In the genomic region with DNA sequence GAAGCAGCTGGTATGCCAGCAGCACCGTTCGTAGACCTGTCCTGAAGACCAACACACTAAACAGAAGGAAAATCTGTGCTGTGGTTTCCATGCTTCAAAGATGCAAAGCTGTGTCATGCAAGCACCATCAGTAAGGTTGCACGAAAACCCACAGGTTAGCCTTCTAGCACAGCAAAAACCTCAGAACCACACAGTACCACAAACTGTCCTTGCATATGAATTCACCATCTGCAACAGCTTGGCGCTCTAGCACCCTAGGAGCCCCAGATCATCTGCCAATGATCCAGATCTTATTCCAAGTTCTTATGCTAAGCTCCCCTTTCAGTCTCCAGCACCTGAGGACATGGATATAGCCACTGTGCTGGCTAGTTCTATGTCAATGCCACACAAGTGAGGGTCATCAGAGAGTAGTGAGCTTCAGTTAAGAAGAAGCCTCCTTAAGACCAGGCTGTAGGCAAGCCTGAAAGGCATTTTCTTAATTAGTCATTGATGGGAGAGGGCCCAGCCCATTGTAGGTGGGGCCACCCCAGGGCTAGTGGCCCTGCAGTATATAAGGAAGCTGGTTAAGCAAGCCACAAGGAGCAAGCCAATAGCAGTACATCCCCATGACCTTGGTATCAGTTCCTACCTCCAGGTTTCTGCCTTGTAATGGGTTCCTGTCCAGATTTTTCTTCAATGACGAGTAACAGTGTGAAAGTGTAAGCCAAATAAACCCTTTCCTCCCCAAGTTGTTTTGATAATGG, we compare ENCODE assay signal across 14 mouse cellular contexts. TPM values are rescaled to one million over a fixed set of nuclear protein-coding genes. Genes with fewer than 3 reads are reported as not detected.
DNase-seq lines count a peak whose midpoint lies in the region; ATAC-seq and TF ChIP-seq lines count a peak whose summit lies in the region.
"Had no signal": no experiment of that assay in that cellular context is flagged by ENCODE, and none has a peak within 500 bp of the region (broad histone marks: within the 10 kb centered on the region; RNA-seq: fewer than 3 reads in every experiment).

No protein-coding gene starts in this region.

- H3K4me3 ChIP-seq in bone marrow, adult 2 months (replicated peaks; ENCODE audit: control insufficient read depth, low read depth, low read length): no peak overlapping the region
- H3K4me3 ChIP-seq: heart, embryonic 10.5 days; midbrain, embryonic 12.5 days had no signal

- H3K27ac ChIP-seq in bone marrow, adult 2 months (ENCODE audit: control insufficient read depth, insufficient read depth, low read depth, low read length, poor library complexity): peak overlapping the region; percentile 26; the same call in 1 of the 2 replicates
- H3K27ac ChIP-seq: heart, embryonic 10.5 days; hindbrain, postnatal 0 days; midbrain, embryonic 12.5 days had no signal

- peak; percentile 79 for ATAC-seq in megakaryocyte, adult 5-6 weeks (ENCODE audit: poor library complexity, severe bottlenecking)
- ATAC-seq: forebrain, embryonic 14.5 days; hindbrain, postnatal 0 days had no signal

- no peak for TF ChIP-seq POLR2A in bone marrow, adult 2 months (IDR thresholded peaks at IDR 0.05; ENCODE audit: borderline replicate concordance, control insufficient read depth, low read depth, low read length)

- WGBS in bone marrow, adult 2 months: 34% methylated on average over 5 of the region's 5 CpGs

- TF ChIP-seq CTCF in bone marrow, adult 2 months (IDR thresholded peaks at IDR 0.05; ENCODE audit: control insufficient read depth, insufficient read depth, low read length): no peak

- DNase-seq in B cell, adult 2 months: peak; percentile 6 to 7
- peak; percentile 47 to 55 for DNase-seq in cerebellum, postnatal 10 days
- DNase-seq in embryo, embryonic 11 days: no peak
- no peak for DNase-seq in urinary bladder, postnatal 36 days (ENCODE audit: low spot score in 2 of 2)
- no peak for DNase-seq in urinary bladder, adult 2 months (ENCODE audit: low spot score)
- DNase-seq: gastrocnemius, postnatal 14 days; kidney, adult 2 months; kidney, postnatal 25 days had no signal

- peaks cover 6% of the 10 kb centered on the region for H3K4me1 ChIP-seq in bone marrow, adult 2 months (ENCODE audit: control insufficient read depth, insufficient read depth, low read length)
- H3K4me1 ChIP-seq: heart, embryonic 10.5 days; midbrain, embryonic 12.5 days had no signal

RNA-seq across cellular contexts. Expression of gene Lyst, which starts 33.0 kb away (rescaled TPM):
- 9.2 and 27.6 TPM in 2 replicates for polyA plus RNA-seq in bone marrow, adult 2 months (2011; ENCODE audit: insufficient read depth, insufficient read length, low replicate concordance, missing spikeins)
- 166 and 194 TPM in 2 replicates for total RNA-seq in megakaryocyte, adult 5-6 weeks (2015)
- total RNA-seq in megakaryocyte, adult 5-6 weeks (2017): 188 and 200 TPM in 2 replicates
- 5.1 and 18.2 TPM in 2 replicates for polyA plus RNA-seq in urinary bladder, adult 2 months (2012; rRNA removed)

Comparison
In these comparisons a context has a peak if more than half of its experiments do, and no peak if none do; other contexts are left out.
1. DNase-seq: peak in B cell, adult 2 months (2 of 2) and cerebellum, postnatal 10 days (2 of 2); none in embryo, embryonic 11 days (single experiment), urinary bladder, postnatal 36 days (0 of 2) and urinary bladder, adult 2 months (single experiment).